Mouse (Mus musculus): ENCODE data around the gene Higd2a.

- TF ChIP-seq CTCF (IDR thresholded peaks at IDR 0.05; ENCODE audit: low read depth, low read length) (no peak), POLR2A (IDR thresholded peaks at IDR 0.05; ENCODE audit: borderline replicate concordance, low read depth, low read length) (no peak)
These were observed 7.1 kb upstream of the Higd2a start for GRCm38 (mm10) chr13:54582860-54583259.
